Mouse (Mus musculus): ENCODE results near the gene Elovl6.

GRCm38 (mm10) chr3:129602289-129602688 lies 70.1 kb downstream of the Elovl6 start:
- no peak for TF ChIP-seq POLR2A (IDR thresholded peaks at IDR 0.05; ENCODE audit: borderline replicate concordance, insufficient read depth, low read length)
- TF ChIP-seq CTCF (IDR thresholded peaks at IDR 0.05; ENCODE audit: borderline replicate concordance, insufficient read depth, low read depth, low read length) = no peak

Data from cerebellum, adult 2 months (tissue).